Mouse (Mus musculus) embryonic fibroblast, embryonic 13.5 days (primary cell): Measurements from ENCODE around the gene Rplp2.

Experiments used
- CTCF ChIP-seq: IDR thresholded peaks from 2 replicates; pipeline ENCODE4 v1.5.1; 2011; ENCODE audit warnings: mild to moderate bottlenecking, control low read depth, low read length, moderate library complexity, borderline replicate concordance; ENCODE audit not compliant: insufficient read depth
- POLR2A ChIP-seq: IDR thresholded peaks from 2 replicates; pipeline ENCODE4 v1.6.1; 2011; ENCODE audit warnings: low read depth, mild to moderate bottlenecking, control low read depth, low read length, moderate library complexity

DNA sequence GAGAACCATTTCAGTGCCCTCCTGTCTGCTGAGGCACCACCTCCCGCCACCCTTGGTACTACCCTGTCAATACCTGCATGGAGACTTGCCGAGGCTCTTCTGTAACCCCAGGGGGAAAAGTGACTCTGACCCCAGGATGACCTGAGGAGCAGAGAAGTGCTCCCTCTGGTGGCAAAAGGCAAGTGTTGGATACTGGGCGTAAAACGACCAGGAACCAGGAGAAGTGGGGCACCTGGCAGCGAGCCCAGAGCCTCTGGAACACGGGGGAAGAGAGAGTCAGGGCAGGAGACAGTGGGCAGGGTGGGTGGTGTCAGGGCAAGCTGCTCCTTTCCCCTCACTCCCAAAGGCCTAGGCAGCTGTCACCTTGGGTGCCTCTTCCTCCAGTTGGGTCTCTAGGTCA lies 6.6 kb upstream of the Rplp2 start:
- TF ChIP-seq CTCF (peak; percentile 68; the same call in 1 of the 2 replicates), POLR2A (no peak)
